Mouse (Mus musculus) granulocyte monocyte progenitor cell, adult 5-6 weeks (primary cell): ENCODE measurements around the gene Zc3h4. TPM values are rescaled to one million over a fixed set of nuclear protein-coding genes. Genes with fewer than 3 reads are reported as not detected.

ENCODE experiments used
- ATAC-seq: replicated peaks from 2 replicates; pipeline ENCODE4 v1.8.0; 2016; ENCODE audit warnings: mild to moderate bottlenecking, moderate TSS enrichment, inconsistent platforms; ENCODE audit not compliant: poor library complexity, severe bottlenecking
- total RNA-seq, 2 experiments: library from RNA; stranded (forward) in 1 of 2; stranded (reverse) in 1 of 2; fragments of 200-712, 200-1000 nt in 1 of 2; fragments of >200 nt in 1 of 2; fragmentation: Nextera tagmentation in 1 of 2; gene quantifications; 2 replicates each; pipeline ENCODE4 v1.2.3; 2014 to 2017

Gene Zc3h4
- total RNA-seq, 2 experiments from 2014 or later = 40.7 to 57.9 TPM

GRCm38 (mm10) chr7:16399098-16399819 lies 1.5 kb upstream of the Zc3h4 start:
- peak; percentile 40 for ATAC-seq

GRCm38 (mm10) chr7:16399820-16400688 lies 656 bp upstream of the Zc3h4 start:
- peak; percentile 57 for ATAC-seq

- no peak for ATAC-seq
Measured at GRCm38 (mm10) chr7:16401991-16402431, 1.3 kb downstream of the Zc3h4 start.

GRCm38 (mm10) chr7:16402449-16402848 lies 1.7 kb downstream of the Zc3h4 start:
- no peak for ATAC-seq

GRCm38 (mm10) chr7:16402968-16403948 lies 2.5 kb downstream of the Zc3h4 start:
- ATAC-seq = peak; percentile 2; the same call in 1 of the 2 replicates

GRCm38 (mm10) chr7:16404315-16405072 lies 3.8 kb downstream of the Zc3h4 start:
- no peak for ATAC-seq

- peak; percentile 6; the same call in 1 of the 2 replicates for ATAC-seq
Measured at GRCm38 (mm10) chr7:16405073-16405455, 4.4 kb downstream of the Zc3h4 start.

GRCm38 (mm10) chr7:16405516-16406351 lies 5.0 kb downstream of the Zc3h4 start:
- peak; percentile 70 for ATAC-seq

- no peak for ATAC-seq
Measured at GRCm38 (mm10) chr7:16406978-16407377, 6.3 kb downstream of the Zc3h4 start.

- ATAC-seq = no peak
Measured at GRCm38 (mm10) chr7:16411100-16411499, 10.4 kb downstream of the Zc3h4 start.

- no peak for ATAC-seq
Measured at GRCm38 (mm10) chr7:16412220-16412896, 11.6 kb downstream of the Zc3h4 start.

GRCm38 (mm10) chr7:16412930-16413329 lies 12.2 kb downstream of the Zc3h4 start:
- ATAC-seq = no peak

- ATAC-seq = no peak
Measured at GRCm38 (mm10) chr7:16415426-16415825, 14.7 kb downstream of the Zc3h4 start.

GRCm38 (mm10) chr7:16417141-16417771 lies 16.5 kb downstream of the Zc3h4 start:
- ATAC-seq = no peak

GRCm38 (mm10) chr7:16418713-16419112 lies 18.0 kb downstream of the Zc3h4 start:
- ATAC-seq = peak; percentile 58

- no peak for ATAC-seq
Measured at GRCm38 (mm10) chr7:16420493-16421118, 19.9 kb downstream of the Zc3h4 start.

GRCm38 (mm10) chr7:16422222-16422856 lies 21.6 kb downstream of the Zc3h4 start:
- ATAC-seq = no peak
